Mouse (Mus musculus): Measurements from ENCODE around the gene Med14. TPM values are rescaled to one million over a fixed set of nuclear protein-coding genes. Genes with fewer than 3 reads are reported as not detected.

The Med14 gene
- total RNA-seq, 1 experiment, result 20.0 TPM

DNA sequence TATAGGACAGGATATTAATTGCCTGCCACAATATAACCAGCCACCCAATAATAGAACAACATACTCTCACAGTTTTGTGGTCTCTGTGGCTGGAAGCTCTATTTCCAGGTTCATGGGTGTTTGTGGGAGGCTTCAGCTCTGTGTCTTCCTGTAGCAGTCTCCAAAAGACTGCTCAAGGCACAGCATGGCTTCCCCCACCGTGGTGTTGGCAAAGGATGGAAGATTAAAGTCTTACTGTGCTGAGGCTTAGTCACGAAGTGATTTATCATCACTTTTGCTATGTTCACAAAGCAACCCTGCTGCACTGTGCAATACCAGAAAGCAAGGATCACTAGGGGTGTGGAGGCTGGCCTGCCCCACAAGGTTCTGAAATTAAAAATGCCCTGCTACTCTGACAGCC lies 108.0 kb downstream of the Med14 start:
- H3K9me3 ChIP-seq (ENCODE audit: control insufficient read depth, insufficient read depth, low read depth, low read length), result no peaks in the 10 kb centered on the region
- H3K4me3 ChIP-seq (ENCODE audit: insufficient read depth in 1 of 2, low read depth in 1 of 2, low read length in 2 of 2, poor library complexity in 1 of 2, severe bottlenecking in 1 of 2), result no peak overlapping the region
- peaks cover 4% of the 10 kb centered on the region for H3K36me3 ChIP-seq (ENCODE audit: control insufficient read depth, insufficient read depth, low read length, poor library complexity, severe bottlenecking)
- H3K27ac ChIP-seq (ENCODE audit: insufficient read depth, low read depth, low read length, poor library complexity, severe bottlenecking), result no peak overlapping the region
- no peaks in the 10 kb centered on the region for H3K4me1 ChIP-seq (ENCODE audit: control insufficient read depth in 2 of 2, insufficient read depth in 2 of 2, low read length in 2 of 2, poor library complexity in 1 of 2)
- H3K9ac ChIP-seq (ENCODE audit: insufficient read depth, low read depth, low read length, poor library complexity, severe bottlenecking), result no peak overlapping the region
- TF ChIP-seq CHD2 (IDR thresholded peaks at IDR 0.05; ENCODE audit: low read depth, low read length), result no peak
- in situ Hi-C loops (cut with MboI; ENCODE audit: low sequenced_read_pairs in 2 of 2, unreplicated experiment in 2 of 2), result no loop called here
- DNase-seq (ENCODE audit: low read depth, low spot score), result no peak

DNA sequence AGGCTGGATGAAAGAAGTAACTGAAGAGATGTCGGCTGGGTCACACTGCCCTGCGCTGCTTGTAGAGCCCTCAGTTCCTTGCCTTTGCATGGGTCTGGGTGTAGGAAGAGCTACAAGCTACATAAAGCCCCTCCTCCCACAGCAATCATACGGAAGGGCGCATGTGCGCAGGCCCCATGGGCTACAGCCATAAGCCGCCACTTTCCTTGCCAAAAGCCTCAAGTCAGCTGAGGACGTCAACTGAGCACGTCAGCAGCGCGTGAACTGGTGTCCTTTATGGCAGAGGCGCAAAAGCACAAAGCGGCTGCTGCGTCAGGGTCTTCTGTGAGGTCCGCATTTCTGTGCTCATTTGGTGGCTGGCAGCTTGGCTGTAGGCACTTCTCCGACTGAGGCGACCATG lies 110.0 kb downstream of the Med14 start:
- in situ Hi-C loops (cut with MboI; ENCODE audit: low sequenced_read_pairs in 2 of 2, unreplicated experiment in 2 of 2), result no loop called here
- H3K36me3 ChIP-seq (ENCODE audit: control insufficient read depth, insufficient read depth, low read length, poor library complexity, severe bottlenecking), result peaks cover 2% of the 10 kb centered on the region; the same call in 1 of the 2 replicates
- DNase-seq (ENCODE audit: low read depth, low spot score), result no peak
- peak overlapping the region; percentile 73 for H3K9ac ChIP-seq (ENCODE audit: insufficient read depth, low read depth, low read length, poor library complexity, severe bottlenecking)
- H3K9me3 ChIP-seq (ENCODE audit: control insufficient read depth, insufficient read depth, low read depth, low read length), result no peaks in the 10 kb centered on the region
- TF ChIP-seq HCFC1 (IDR thresholded peaks at IDR 0.05; ENCODE audit: borderline replicate concordance, insufficient read depth, low read length), result peak; percentile 42; the same call in 1 of the 2 replicates
- no peak for TF ChIP-seq ZC3H11A (IDR thresholded peaks at IDR 0.05; ENCODE audit: borderline replicate concordance, low read depth, low read length)
- H3K4me3 ChIP-seq (ENCODE audit: insufficient read depth in 1 of 2, low read depth in 1 of 2, low read length in 2 of 2, poor library complexity in 1 of 2, severe bottlenecking in 1 of 2), result peak overlapping the region; percentile 61
- H3K4me1 ChIP-seq (ENCODE audit: control insufficient read depth in 2 of 2, insufficient read depth in 2 of 2, low read length in 2 of 2, poor library complexity in 1 of 2), result no peaks in the 10 kb centered on the region
- no peak overlapping the region for H3K27ac ChIP-seq (ENCODE audit: insufficient read depth, low read depth, low read length, poor library complexity, severe bottlenecking)

DNA sequence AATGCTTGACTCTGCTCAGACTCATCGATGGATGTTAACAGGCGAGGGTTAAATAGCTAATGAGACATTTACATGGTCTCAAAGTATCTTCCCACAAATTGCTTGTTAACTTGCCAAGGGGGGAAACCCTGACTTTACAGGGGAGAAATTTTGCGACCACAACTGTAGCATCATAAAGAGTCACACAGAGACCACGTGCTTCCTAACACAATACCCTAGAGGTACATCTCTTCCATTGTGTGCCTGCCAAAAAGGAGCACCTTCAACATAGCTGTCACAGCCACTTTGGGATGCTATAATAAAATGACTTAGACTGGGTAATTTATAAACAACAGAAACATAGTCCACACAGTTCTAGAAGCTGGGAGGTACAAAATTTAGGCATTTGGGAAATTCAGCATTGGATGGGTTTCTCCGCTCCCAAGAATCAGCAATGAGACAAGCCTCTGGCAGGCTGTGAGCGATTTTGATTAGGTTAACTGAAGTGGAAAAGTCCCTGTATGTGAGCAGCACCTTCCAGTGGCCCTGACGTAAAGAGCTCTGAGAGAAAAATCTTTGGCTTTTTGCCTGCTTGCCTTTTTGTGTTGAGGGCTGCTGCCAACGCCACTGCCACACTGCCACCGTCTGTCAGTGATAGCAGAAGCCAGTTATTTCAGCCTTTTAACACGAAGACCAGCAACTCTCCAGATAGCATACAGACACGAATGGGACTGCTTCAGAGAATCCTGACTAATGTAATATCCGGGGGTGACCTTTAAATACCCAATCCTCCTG lies 116.2 kb downstream of the Med14 start:
- Histone ChIP-seq H3K9me3 (ENCODE audit: control insufficient read depth, insufficient read depth, low read depth, low read length) (no peaks in the 10 kb centered on the region), H3K36me3 (ENCODE audit: control insufficient read depth, insufficient read depth, low read length, poor library complexity, severe bottlenecking) (no peaks in the 10 kb centered on the region), H3K4me3 (ENCODE audit: insufficient read depth in 1 of 2, low read depth in 1 of 2, low read length in 2 of 2, poor library complexity in 1 of 2, severe bottlenecking in 1 of 2) (no peak overlapping the region), H3K9ac (ENCODE audit: insufficient read depth, low read depth, low read length, poor library complexity, severe bottlenecking) (no peak overlapping the region), H3K4me1 (ENCODE audit: control insufficient read depth in 2 of 2, insufficient read depth in 2 of 2, low read length in 2 of 2, poor library complexity in 1 of 2) (no peaks in the 10 kb centered on the region), H3K27ac (ENCODE audit: insufficient read depth, low read depth, low read length, poor library complexity, severe bottlenecking) (no peak overlapping the region)
- no peak for DNase-seq (ENCODE audit: low read depth, low spot score)
- in situ Hi-C loops (cut with MboI; ENCODE audit: low sequenced_read_pairs in 2 of 2, unreplicated experiment in 2 of 2), result no loop called here
- no peak for TF ChIP-seq CHD2 (IDR thresholded peaks at IDR 0.05; ENCODE audit: low read depth, low read length)
- TF ChIP-seq MAFK (IDR thresholded peaks at IDR 0.05; ENCODE audit: insufficient read depth, low read depth, low read length), result no peak
- TF ChIP-seq ZC3H11A (IDR thresholded peaks at IDR 0.05; ENCODE audit: borderline replicate concordance, low read depth, low read length), result no peak
- TF ChIP-seq ZNF384 (IDR thresholded peaks at IDR 0.05; ENCODE audit: low read depth, low read length), result no peak
- TF ChIP-seq HCFC1 (IDR thresholded peaks at IDR 0.05; ENCODE audit: borderline replicate concordance, insufficient read depth, low read length), result no peak

DNA sequence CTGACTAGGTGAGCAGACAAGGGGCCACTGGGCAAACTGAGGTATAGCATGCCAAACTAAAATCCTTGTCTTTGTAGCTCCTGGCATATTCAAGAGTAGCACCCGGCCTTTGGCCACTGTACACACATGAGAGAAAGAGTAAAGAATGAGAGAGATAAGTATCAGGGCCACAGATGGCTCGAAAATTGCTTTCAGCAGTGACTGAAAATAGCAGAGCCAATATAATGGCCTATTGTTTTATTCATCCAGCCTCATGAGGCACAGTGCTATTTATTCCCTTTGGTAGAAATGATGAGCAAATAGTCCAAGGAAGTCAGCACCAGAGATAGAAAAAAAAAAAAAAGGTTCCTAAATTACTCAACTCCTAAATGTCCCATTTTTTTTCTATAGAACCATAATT lies 116.9 kb downstream of the Med14 start:
- Histone ChIP-seq H3K4me3 (ENCODE audit: insufficient read depth in 1 of 2, low read depth in 1 of 2, low read length in 2 of 2, poor library complexity in 1 of 2, severe bottlenecking in 1 of 2) (no peak overlapping the region), H3K4me1 (ENCODE audit: control insufficient read depth in 2 of 2, insufficient read depth in 2 of 2, low read length in 2 of 2, poor library complexity in 1 of 2) (no peaks in the 10 kb centered on the region), H3K36me3 (ENCODE audit: control insufficient read depth, insufficient read depth, low read length, poor library complexity, severe bottlenecking) (no peaks in the 10 kb centered on the region), H3K9me3 (ENCODE audit: control insufficient read depth, insufficient read depth, low read depth, low read length) (no peaks in the 10 kb centered on the region), H3K9ac (ENCODE audit: insufficient read depth, low read depth, low read length, poor library complexity, severe bottlenecking) (no peak overlapping the region), H3K27ac (ENCODE audit: insufficient read depth, low read depth, low read length, poor library complexity, severe bottlenecking) (no peak overlapping the region)
- DNase-seq (ENCODE audit: low read depth, low spot score), result no peak
- TF ChIP-seq MAFK (IDR thresholded peaks at IDR 0.05; ENCODE audit: insufficient read depth, low read depth, low read length) (no peak), ZNF384 (IDR thresholded peaks at IDR 0.05; ENCODE audit: low read depth, low read length) (no peak), CHD2 (IDR thresholded peaks at IDR 0.05; ENCODE audit: low read depth, low read length) (no peak), HCFC1 (IDR thresholded peaks at IDR 0.05; ENCODE audit: borderline replicate concordance, insufficient read depth, low read length) (no peak), ZC3H11A (IDR thresholded peaks at IDR 0.05; ENCODE audit: borderline replicate concordance, low read depth, low read length) (no peak)
- in situ Hi-C loops (cut with MboI; ENCODE audit: low sequenced_read_pairs in 2 of 2, unreplicated experiment in 2 of 2), result no loop called here

Other genes starting within 250 kb of the Med14 start
- gene Atp6ap2, start 174.3 kb downstream of the Med14 start, total RNA-seq (2012; rRNA removed), result 67.0 and 84.8 TPM in 2 replicates
- 24.0 and 32.1 TPM in 2 replicates for gene 1810030O07Rik, start 88.4 kb downstream of the Med14 start, total RNA-seq (2012; rRNA removed)

Data from ES-E14 (cell line).